Mouse (Mus musculus) spleen, adult 2 months (tissue): ENCODE data around the gene Dtx4.

Experiments used
- CTCF ChIP-seq: fragments of 200-500 bp; IDR thresholded peaks from 2 replicates; pipeline ENCODE4 v1.5.1; 2011; ENCODE audit warnings: mild to moderate bottlenecking, inconsistent platforms; ENCODE audit not compliant: insufficient read depth, insufficient read length, insufficient replicate concordance; ENCODE audit errors: extremely low read depth
- POLR2A ChIP-seq: fragments of 200-500 bp; IDR thresholded peaks from 2 replicates; pipeline ENCODE4 v1.6.1; 2011; ENCODE audit warnings: low read depth, low read length, inconsistent platforms

GRCm38 (mm10) chr19:12472381-12472976 lies 28.8 kb downstream of the Dtx4 start:
- no peak for TF ChIP-seq CTCF
- TF ChIP-seq POLR2A, result no peak
